Mouse (Mus musculus): ENCODE results near the gene Btbd9. TPM values are rescaled to one million over a fixed set of nuclear protein-coding genes. Genes with fewer than 3 reads are reported as not detected.
A peak's percentile ranks its signal among the peaks of the same experiment; 100 is the strongest.

The Btbd9 gene
- polyA plus RNA-seq, 1 experiment from 2014 or later = 79.2 TPM

GRCm38 (mm10) chr17:30194629-30195445 is 381.5 kb downstream of the Btbd9 start:
- WGBS = 60% methylated on average over 11 of the region's 11 CpGs
- peaks cover 48% of the 10 kb centered on the region for H3K4me1 ChIP-seq

GRCm38 (mm10) chr17:30194091-30194490 is 382.2 kb downstream of the Btbd9 start:
- H3K36me3 ChIP-seq = peaks cover 11% of the 10 kb centered on the region; the same call in 1 of the 2 replicates
- no peak overlapping the region for H3K27ac ChIP-seq
- no peak overlapping the region for H3K9ac ChIP-seq
- no peaks in the 10 kb centered on the region for H3K27me3 ChIP-seq
- H3K4me3 ChIP-seq = no peak overlapping the region
- H3K4me1 ChIP-seq = peaks cover 45% of the 10 kb centered on the region
- no peak for ATAC-seq (ENCODE audit: insufficient number of reproducible peaks, insufficient read depth, low FRiP score, low TSS enrichment, low read depth)
- no peaks in the 10 kb centered on the region for H3K9me3 ChIP-seq
- WGBS = 63% methylated on average over 3 of the region's 3 CpGs
- no peak overlapping the region for H3K4me2 ChIP-seq

More at GRCm38 (mm10) chr17:30194629-30195445, 381.5 kb downstream of the Btbd9 start:
- Histone ChIP-seq H3K4me3 (no peak overlapping the region), H3K9ac (no peak overlapping the region), H3K27me3 (no peaks in the 10 kb centered on the region), H3K4me2 (no peak overlapping the region), H3K36me3 (peaks cover 11% of the 10 kb centered on the region; the same call in 1 of the 2 replicates), H3K27ac (0 out of 2 replicates have a peak overlapping the region, but pooled peaks have one; percentile 17), H3K9me3 (no peaks in the 10 kb centered on the region)
- ATAC-seq (ENCODE audit: insufficient number of reproducible peaks, insufficient read depth, low FRiP score, low TSS enrichment, low read depth) = no peak

- H3K27ac ChIP-seq = no peak overlapping the region
- WGBS = 76% methylated on average over 2 of the region's 2 CpGs
- H3K9me3 ChIP-seq = no peaks in the 10 kb centered on the region
- H3K36me3 ChIP-seq = peaks cover 11% of the 10 kb centered on the region; the same call in 1 of the 2 replicates
- H3K4me1 ChIP-seq = peaks cover 44% of the 10 kb centered on the region
- no peak for ATAC-seq (ENCODE audit: insufficient number of reproducible peaks, insufficient read depth, low FRiP score, low TSS enrichment, low read depth)
- H3K27me3 ChIP-seq = no peaks in the 10 kb centered on the region
- H3K4me2 ChIP-seq = no peak overlapping the region
- H3K9ac ChIP-seq = no peak overlapping the region
- H3K4me3 ChIP-seq = no peak overlapping the region
Observed at GRCm38 (mm10) chr17:30193615-30194014, 382.7 kb downstream of the Btbd9 start.

- ATAC-seq (ENCODE audit: insufficient number of reproducible peaks, insufficient read depth, low FRiP score, low TSS enrichment, low read depth) = no peak
- Histone ChIP-seq H3K9me3 (no peaks in the 10 kb centered on the region), H3K27me3 (no peaks in the 10 kb centered on the region), H3K36me3 (peaks cover 11% of the 10 kb centered on the region; the same call in 1 of the 2 replicates), H3K4me2 (no peak overlapping the region), H3K4me1 (peaks cover 47% of the 10 kb centered on the region), H3K27ac (no peak overlapping the region), H3K9ac (no peak overlapping the region), H3K4me3 (no peak overlapping the region)
- 88% methylated on average over 26 of the region's 26 CpGs for WGBS
Observed at GRCm38 (mm10) chr17:30192416-30193005, 383.8 kb downstream of the Btbd9 start.

- peaks cover 41% of the 10 kb centered on the region for H3K4me1 ChIP-seq
- WGBS = 74% methylated on average over 11 of the region's 11 CpGs
- ATAC-seq (ENCODE audit: insufficient number of reproducible peaks, insufficient read depth, low FRiP score, low TSS enrichment, low read depth) = no peak
Observed at GRCm38 (mm10) chr17:30191097-30191640, 385.1 kb downstream of the Btbd9 start.

GRCm38 (mm10) chr17:30188031-30188981 is 388.0 kb downstream of the Btbd9 start:
- Histone ChIP-seq H3K4me3 (no peak overlapping the region), H3K9me3 (no peaks in the 10 kb centered on the region), H3K27ac (peak overlapping the region; percentile 74), H3K27me3 (no peaks in the 10 kb centered on the region), H3K9ac (0 out of 2 replicates have a peak overlapping the region, but pooled peaks have one; percentile 36), H3K4me2 (no peak overlapping the region), H3K4me1 (peaks cover 30% of the 10 kb centered on the region), H3K36me3 (peaks cover 12% of the 10 kb centered on the region; the same call in 1 of the 2 replicates)
- ATAC-seq (ENCODE audit: insufficient number of reproducible peaks, insufficient read depth, low FRiP score, low TSS enrichment, low read depth) = no peak
- WGBS = 41% methylated on average over 20 of the region's 20 CpGs

More at GRCm38 (mm10) chr17:30191097-30191640, 385.1 kb downstream of the Btbd9 start:
- no peak overlapping the region for H3K4me2 ChIP-seq
- peaks cover 11% of the 10 kb centered on the region; the same call in 1 of the 2 replicates for H3K36me3 ChIP-seq
- no peak overlapping the region for H3K4me3 ChIP-seq
- no peak overlapping the region for H3K9ac ChIP-seq
- no peaks in the 10 kb centered on the region for H3K9me3 ChIP-seq
- H3K27me3 ChIP-seq = no peaks in the 10 kb centered on the region
- no peak overlapping the region for H3K27ac ChIP-seq

GRCm38 (mm10) chr17:30187581-30187980 is 388.7 kb downstream of the Btbd9 start:
- Histone ChIP-seq H3K9me3 (no peaks in the 10 kb centered on the region), H3K4me2 (no peak overlapping the region), H3K36me3 (peaks cover 6% of the 10 kb centered on the region; the same call in 1 of the 2 replicates), H3K4me1 (peaks cover 30% of the 10 kb centered on the region), H3K4me3 (no peak overlapping the region), H3K27ac (peak overlapping the region; percentile 74; the same call in 1 of the 2 replicates), H3K9ac (0 out of 2 replicates have a peak overlapping the region, but pooled peaks have one; percentile 36), H3K27me3 (no peaks in the 10 kb centered on the region)
- ATAC-seq (ENCODE audit: insufficient number of reproducible peaks, insufficient read depth, low FRiP score, low TSS enrichment, low read depth) = no peak
- WGBS = 74% methylated on average over 5 of the region's 5 CpGs

- no peak overlapping the region for H3K9ac ChIP-seq
- no peak overlapping the region for H3K27ac ChIP-seq
- 85% methylated on average over 6 of the region's 6 CpGs for WGBS
- peaks cover 30% of the 10 kb centered on the region for H3K4me1 ChIP-seq
- no peaks in the 10 kb centered on the region for H3K9me3 ChIP-seq
- no peak overlapping the region for H3K4me3 ChIP-seq
- H3K36me3 ChIP-seq = 0 out of 2 replicates have a peak, but pooled peaks cover 4% of the 10 kb centered on the region
- ATAC-seq (ENCODE audit: insufficient number of reproducible peaks, insufficient read depth, low FRiP score, low TSS enrichment, low read depth) = no peak
- no peaks in the 10 kb centered on the region for H3K27me3 ChIP-seq
- no peak overlapping the region for H3K4me2 ChIP-seq
Observed at GRCm38 (mm10) chr17:30187154-30187553, 389.1 kb downstream of the Btbd9 start.

- WGBS = 93% methylated on average over 6 of the region's 6 CpGs
- Histone ChIP-seq H3K9me3 (no peaks in the 10 kb centered on the region), H3K4me3 (no peak overlapping the region), H3K9ac (no peak overlapping the region), H3K4me1 (peaks cover 17% of the 10 kb centered on the region), H3K27me3 (no peaks in the 10 kb centered on the region), H3K4me2 (no peak overlapping the region), H3K36me3 (0 out of 2 replicates have a peak, but pooled peaks cover 4% of the 10 kb centered on the region), H3K27ac (no peak overlapping the region)
- no peak for ATAC-seq (ENCODE audit: insufficient number of reproducible peaks, insufficient read depth, low FRiP score, low TSS enrichment, low read depth)
Observed at GRCm38 (mm10) chr17:30183561-30183960, 392.7 kb downstream of the Btbd9 start.

GRCm38 (mm10) chr17:30182063-30182462 is 394.2 kb downstream of the Btbd9 start:
- H3K9ac ChIP-seq = no peak overlapping the region
- H3K4me3 ChIP-seq = no peak overlapping the region
- peaks cover 18% of the 10 kb centered on the region for H3K36me3 ChIP-seq
- no peak for ATAC-seq (ENCODE audit: insufficient number of reproducible peaks, insufficient read depth, low FRiP score, low TSS enrichment, low read depth)
- no peak overlapping the region for H3K4me2 ChIP-seq
- H3K9me3 ChIP-seq = no peaks in the 10 kb centered on the region
- peaks cover 2% of the 10 kb centered on the region; the same call in 1 of the 2 replicates for H3K4me1 ChIP-seq
- H3K27me3 ChIP-seq = no peaks in the 10 kb centered on the region
- 78% methylated on average over 2 of the region's 2 CpGs for WGBS
- H3K27ac ChIP-seq = no peak overlapping the region

All from embryonic facial prominence, embryonic 13.5 days (tissue).